10 mouse cellular contexts compared by ENCODE assay signal in genomic region chr7:142549941-142550763, GRCm38 (mm10). TPM values are rescaled to one million over a fixed set of nuclear protein-coding genes. Genes with fewer than 3 reads are reported as not detected.
DNase-seq lines count a peak whose midpoint lies in the region; ATAC-seq and TF ChIP-seq lines count a peak whose summit lies in the region.
"Had no signal": no experiment of that assay in that cellular context is flagged by ENCODE, and none has a peak within 500 bp of the region (broad histone marks: within the 10 kb centered on the region; RNA-seq: fewer than 3 reads in every experiment).

No protein-coding gene starts in this region.

- ATAC-seq in limb, embryonic 11.5 days (ENCODE audit: insufficient number of reproducible peaks, low FRiP score, low TSS enrichment, low read depth): no peak
- ATAC-seq in midbrain, embryonic 11.5 days (ENCODE audit: low FRiP score): no peak

- no peaks in the 10 kb centered on the region for H3K27me3 ChIP-seq in limb, embryonic 11.5 days (ENCODE audit: control insufficient read depth, insufficient read depth, low read length)
- H3K27me3 ChIP-seq in midbrain, embryonic 11.5 days (ENCODE audit: control insufficient read depth, insufficient read depth, low read length): no peaks in the 10 kb centered on the region
- H3K27me3 ChIP-seq: midbrain, embryonic 12.5 days; stomach, embryonic 15.5 days had no signal

- H3K4me3 ChIP-seq in layer of hippocampus, adult 2 months: no peak overlapping the region
- no peak overlapping the region for H3K4me3 ChIP-seq in limb, embryonic 11.5 days (ENCODE audit: low read depth, low read length)
- H3K4me3 ChIP-seq in midbrain, embryonic 11.5 days (ENCODE audit: low read depth, low read length): no peak overlapping the region
- H3K4me3 ChIP-seq: midbrain, embryonic 12.5 days; stomach, embryonic 15.5 days had no signal

- no peaks in the 10 kb centered on the region for H3K36me3 ChIP-seq in limb, embryonic 11.5 days (ENCODE audit: control insufficient read depth, insufficient read depth, low read length)
- no peaks in the 10 kb centered on the region for H3K36me3 ChIP-seq in midbrain, embryonic 11.5 days (ENCODE audit: control insufficient read depth, insufficient read depth, low read length)
- H3K36me3 ChIP-seq: stomach, embryonic 15.5 days had no signal

- TF ChIP-seq CTCF in layer of hippocampus, adult 2 months (conservative IDR thresholded peaks at IDR 0.05): peak; percentile 60

- peaks cover 86% of the 10 kb centered on the region for H3K4me1 ChIP-seq in limb, embryonic 11.5 days (ENCODE audit: control insufficient read depth, insufficient read depth, low read length)
- H3K4me1 ChIP-seq in midbrain, embryonic 11.5 days (ENCODE audit: control insufficient read depth, insufficient read depth, low read length): peaks cover 9% of the 10 kb centered on the region

- H3K9ac ChIP-seq in limb, embryonic 11.5 days (ENCODE audit: low read length): no peak overlapping the region
- no peak overlapping the region for H3K9ac ChIP-seq in midbrain, embryonic 11.5 days (ENCODE audit: low read length)
- H3K9ac ChIP-seq: midbrain, embryonic 12.5 days; stomach, embryonic 15.5 days had no signal

- 87% methylated on average over 10 of the region's 10 CpGs for WGBS in limb, embryonic 11.5 days
- WGBS in midbrain, embryonic 11.5 days: 87% methylated on average over 10 of the region's 10 CpGs

- no peaks in the 10 kb centered on the region for H3K9me3 ChIP-seq in limb, embryonic 11.5 days (ENCODE audit: control insufficient read depth, low read length)
- H3K9me3 ChIP-seq in midbrain, embryonic 11.5 days (ENCODE audit: control insufficient read depth, low read length): no peaks in the 10 kb centered on the region
- H3K9me3 ChIP-seq: midbrain, embryonic 12.5 days; stomach, embryonic 15.5 days had no signal

- no peak for DNase-seq in layer of hippocampus, adult 2 months (ENCODE audit: low spot score in 2 of 2)
- DNase-seq in layer of hippocampus, postnatal 36 days: no peak
- DNase-seq in adrenal gland, postnatal 14 days: peak; percentile 87
- peak; percentile 88 for DNase-seq in gastrocnemius, adult 18-20 months (ENCODE audit: low spot score)
- DNase-seq in limb, embryonic 11.5 days (ENCODE audit: low spot score): no peak
- DNase-seq in urinary bladder, postnatal 36 days (ENCODE audit: low spot score in 2 of 2): no peak
- no peak for DNase-seq in right cerebral cortex, adult 2 months (ENCODE audit: low spot score in 2 of 2)
- no peak for DNase-seq in midbrain, embryonic 11.5 days (ENCODE audit: low spot score, missing footprints)

- H3K4me2 ChIP-seq in limb, embryonic 11.5 days (ENCODE audit: low read depth, severe bottlenecking): no peak overlapping the region
- H3K4me2 ChIP-seq in midbrain, embryonic 11.5 days: no peak overlapping the region
- H3K4me2 ChIP-seq: midbrain, embryonic 12.5 days; stomach, embryonic 15.5 days had no signal

- no peak overlapping the region for H3K27ac ChIP-seq in layer of hippocampus, adult 2 months
- peak overlapping the region; percentile 98; the same call in 1 of the 2 replicates for H3K27ac ChIP-seq in limb, embryonic 11.5 days (replicated peaks; ENCODE audit: low read depth, low read length)
- no peak overlapping the region for H3K27ac ChIP-seq in midbrain, embryonic 11.5 days (ENCODE audit: low read depth, low read length)
- H3K27ac ChIP-seq: midbrain, embryonic 12.5 days; stomach, embryonic 15.5 days had no signal

RNA-seq across cellular contexts. Expression of gene Mrpl23, which starts 17.7 kb away (rescaled TPM):
- 1 to 10 TPM; 7.9 to 8.8 TPM for total RNA-seq in layer of hippocampus, adult 2 months (2021)
- total RNA-seq in layer of hippocampus, postnatal 36 days (2021): 10 to 100 TPM in 1 of 2 experiments, 1 to 10 TPM in 1; 4.8 to 13.8 TPM
- 13.3 and 17.9 TPM in 2 replicates for total RNA-seq in adrenal gland, postnatal 14 days (2021)
- total RNA-seq in gastrocnemius, adult 18-20 months (2021): 1 to 10 TPM; 1.7 to 1.9 TPM
- 17.8 and 19.7 TPM in 2 replicates for polyA plus RNA-seq in limb, embryonic 11.5 days (2014; fragmentation: Nextera tagmentation; extraction: Ambion mirVana)
- polyA plus RNA-seq in midbrain, embryonic 11.5 days (2014; fragmentation: Nextera tagmentation; extraction: Ambion mirVana): 13.9 and 16.6 TPM in 2 replicates

RNA-seq across cellular contexts. Expression of gene Tnnt3, which starts 51.5 kb away (rescaled TPM):
- total RNA-seq in layer of hippocampus, adult 2 months (2021): not detected
- not detected for total RNA-seq in layer of hippocampus, postnatal 36 days (2021)
- total RNA-seq in adrenal gland, postnatal 14 days (2021): 1.1 and 1.8 TPM in 2 replicates
- over 10,000 TPM; 35,269 to 35,976 TPM for total RNA-seq in gastrocnemius, adult 18-20 months (2021)
- polyA plus RNA-seq in limb, embryonic 11.5 days (2014; fragmentation: Nextera tagmentation; extraction: Ambion mirVana): 8.0 and 10.8 TPM in 2 replicates
- 0.77 and 2.0 TPM in 2 replicates for polyA plus RNA-seq in midbrain, embryonic 11.5 days (2014; fragmentation: Nextera tagmentation; extraction: Ambion mirVana)

Comparison
In these comparisons a context has a peak if more than half of its experiments do, and no peak if none do; other contexts are left out.
1. DNase-seq: peak in adrenal gland, postnatal 14 days (single experiment) and gastrocnemius, adult 18-20 months (single experiment); none in layer of hippocampus, adult 2 months (0 of 2), layer of hippocampus, postnatal 36 days (0 of 2), limb, embryonic 11.5 days (single experiment), urinary bladder, postnatal 36 days (0 of 2), right cerebral cortex, adult 2 months (0 of 2) and midbrain, embryonic 11.5 days (single experiment).
2. RNA of gene Tnnt3, which starts 51.5 kb away (total RNA-seq): 35,269 to 35,976 TPM in gastrocnemius, adult 18-20 months; 1.1 to 1.8 TPM in adrenal gland, postnatal 14 days, not detected in layer of hippocampus, postnatal 36 days and not detected in layer of hippocampus, adult 2 months; every median in the first group is over 1,000 times any median in the second.